Mouse (Mus musculus): ENCODE data around the gene Plxna2.

DNA sequence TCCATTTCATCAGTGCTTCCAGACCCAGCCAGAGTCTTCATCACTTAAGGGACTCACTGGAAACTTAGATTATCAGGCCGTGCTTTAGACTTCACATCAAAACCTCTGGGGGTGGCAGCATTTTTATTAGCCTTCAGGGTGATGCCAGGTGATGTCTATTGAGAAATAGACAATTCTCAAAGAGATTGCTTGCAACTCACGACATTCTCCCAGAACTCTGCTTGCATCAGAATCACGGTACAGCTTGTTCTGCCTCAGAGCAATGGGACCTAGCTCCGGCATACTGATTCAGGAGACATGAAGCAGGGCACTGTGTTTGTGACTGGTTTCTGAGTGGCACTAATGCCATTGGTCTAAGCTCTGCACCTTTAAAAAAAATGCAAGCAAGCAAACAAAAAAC lies 218.7 kb downstream of the Plxna2 start:
- TF ChIP-seq POLR2A (IDR thresholded peaks at IDR 0.05; ENCODE audit: insufficient read depth, low read depth, low read length) = no peak
- no peak for TF ChIP-seq CTCF (IDR thresholded peaks at IDR 0.05; ENCODE audit: insufficient read depth, low read depth, low read length)

All from olfactory bulb, adult 2 months (tissue).